Mouse (Mus musculus) hindbrain, embryonic 13.5 days (tissue): ENCODE results near the gene Nav1. TPM values are rescaled to one million over a fixed set of nuclear protein-coding genes. Genes with fewer than 3 reads are reported as not detected.

Experiments used
- ATAC-seq: fragments of 200-750 bp; cut with Nextera tagmentation; 2 replicates; pipeline ENCODE4 v1.8.0; 2017; ENCODE audit warnings: moderate TSS enrichment; ENCODE audit not compliant: low FRiP score
- H3K27ac ChIP-seq: fragments of 300-500 bp; sonication (generic); 2 replicates; pipeline ENCODE4 v1.5.1; 2015; ENCODE audit warnings: inconsistent platforms, mild to moderate bottlenecking, moderate library complexity
- H3K27me3 ChIP-seq: fragments of 300-500 bp; sonication (generic); 2 replicates; pipeline ENCODE4 v1.6.1; 2015; ENCODE audit warnings: mild to moderate bottlenecking, inconsistent platforms
- H3K36me3 ChIP-seq: fragments of 300-500 bp; sonication (generic); 2 replicates; pipeline ENCODE4 v1.6.1; 2015; ENCODE audit warnings: mild to moderate bottlenecking, inconsistent platforms
- H3K4me1 ChIP-seq: fragments of 300-500 bp; sonication (generic); replicated peaks from 2 replicates; pipeline ENCODE4 v1.6.1; 2015; ENCODE audit warnings: inconsistent platforms
- H3K4me2 ChIP-seq: fragments of 300-500 bp; sonication (generic); 2 replicates; pipeline ENCODE4 v1.6.1; 2015; ENCODE audit warnings: inconsistent platforms, mild to moderate bottlenecking, moderate library complexity
- H3K4me3 ChIP-seq: fragments of 300-500 bp; sonication (generic); 2 replicates; pipeline ENCODE4 v1.5.1; 2015; ENCODE audit warnings: mild to moderate bottlenecking, inconsistent platforms
- H3K9ac ChIP-seq: fragments of 300-500 bp; sonication (generic); 2 replicates; pipeline ENCODE4 v1.6.1; 2015; ENCODE audit warnings: mild to moderate bottlenecking, inconsistent platforms
- H3K9me3 ChIP-seq: fragments of 300-500 bp; sonication (generic); 2 replicates; pipeline ENCODE4 v1.6.1; 2016; ENCODE audit warnings: inconsistent platforms
- WGBS: fragments of 180-500 bp; shearing (Covaris S2); methylation state at CpG from one replicate; pipeline ENCODE4 v1.1.7; 2015; 5-methylcytosine and 5-hydroxymethylcytosine counted together
- polyA plus RNA-seq: library from polyadenylated mRNA; unstranded; fragments of >200 nt; fragmentation: Nextera tagmentation; extraction: Ambion mirVana; gene quantifications from 2 replicates; pipeline ENCODE4 v1.2.1, GENCODE M21; 2015

Gene Nav1
- polyA plus RNA-seq, 1 experiment from 2014 or later = 42.6 TPM

DNA sequence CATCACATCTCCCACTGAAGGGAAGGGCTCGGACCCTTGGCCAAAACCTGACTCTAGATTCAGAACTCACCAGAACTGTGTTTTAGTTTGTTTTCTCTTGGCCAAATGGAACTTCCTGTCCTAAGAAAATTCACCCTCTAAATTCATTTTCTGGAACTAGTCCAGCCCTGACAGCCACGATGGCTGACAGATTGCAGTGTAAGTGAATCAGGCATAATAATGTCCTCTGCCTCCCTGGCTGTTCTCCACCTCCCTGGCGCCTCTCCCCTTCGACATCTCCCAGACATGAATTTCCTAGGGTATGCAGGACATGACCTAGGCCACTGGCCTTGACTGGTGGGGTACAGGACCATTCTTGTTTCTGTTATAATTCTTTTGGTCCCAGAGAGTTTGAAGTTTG lies 144.8 kb downstream of the Nav1 start:
- Histone ChIP-seq H3K9me3 (no peaks in the 10 kb centered on the region), H3K4me3 (no peak overlapping the region), H3K4me2 (no peak overlapping the region), H3K27me3 (no peaks in the 10 kb centered on the region), H3K9ac (no peak overlapping the region), H3K36me3 (peaks cover 91% of the 10 kb centered on the region), H3K27ac (no peak overlapping the region), H3K4me1 (no peaks in the 10 kb centered on the region)
- ATAC-seq = no peak
- WGBS = 78% methylated on average over 4 of the region's 4 CpGs

DNA sequence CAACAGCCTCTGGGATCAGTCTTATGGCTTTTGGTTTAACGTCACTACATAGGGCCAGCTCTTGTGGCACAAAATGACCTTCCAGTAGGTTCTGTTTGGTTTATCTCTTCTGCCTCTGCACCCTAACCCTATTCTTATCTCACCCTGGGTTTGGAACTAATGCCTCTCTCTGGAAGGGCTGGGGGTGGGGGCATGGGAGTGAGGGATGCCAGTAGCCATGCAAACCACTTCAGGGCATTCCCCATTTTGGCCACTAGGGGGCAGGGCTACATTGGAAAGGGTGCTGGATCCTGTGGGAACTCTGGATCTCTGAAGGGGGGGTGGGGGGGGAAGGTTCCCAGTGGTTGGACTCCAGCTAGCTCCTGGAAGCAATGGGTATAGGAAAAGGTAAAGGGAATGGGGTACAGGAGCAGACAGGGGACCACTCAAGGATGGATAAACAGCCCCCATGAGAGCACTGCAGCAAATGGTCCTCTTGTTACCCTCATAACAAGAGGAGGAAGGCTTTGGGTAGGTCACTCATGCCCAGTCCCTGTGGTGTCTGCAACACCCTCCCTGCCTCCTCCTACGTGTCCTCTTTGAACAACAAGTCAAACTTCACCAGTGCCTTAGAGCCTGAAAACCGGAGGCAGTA lies 145.9 kb downstream of the Nav1 start:
- H3K4me1 ChIP-seq = no peaks in the 10 kb centered on the region
- H3K27ac ChIP-seq = no peak overlapping the region
- H3K4me3 ChIP-seq = no peak overlapping the region
- H3K27me3 ChIP-seq = no peaks in the 10 kb centered on the region
- peaks cover 91% of the 10 kb centered on the region for H3K36me3 ChIP-seq
- H3K4me2 ChIP-seq = no peak overlapping the region
- peak; percentile 21; the same call in 1 of the 2 replicates for ATAC-seq
- H3K9ac ChIP-seq = no peak overlapping the region
- no peaks in the 10 kb centered on the region for H3K9me3 ChIP-seq
- 84% methylated on average over 3 of the region's 3 CpGs for WGBS

DNA sequence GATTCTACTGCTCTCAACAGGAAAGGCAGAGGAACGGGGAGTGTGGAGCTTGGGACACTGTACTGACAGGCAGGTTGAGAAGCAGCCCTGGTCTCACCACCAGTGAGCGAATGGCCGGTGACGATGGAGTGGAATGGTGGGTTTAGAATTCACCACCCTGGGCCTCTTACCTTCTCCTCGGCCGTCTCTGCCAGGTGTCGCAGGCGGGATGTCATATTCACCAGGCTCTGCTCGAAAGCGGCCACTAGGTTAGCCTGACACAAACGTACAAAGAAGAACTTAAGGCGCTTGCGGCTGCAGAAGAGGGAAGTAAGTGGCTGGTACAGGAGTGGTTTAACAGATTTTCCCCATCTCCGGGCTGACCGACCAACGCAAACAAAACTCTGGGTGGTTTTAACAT lies 146.6 kb downstream of the Nav1 start:
- 94% methylated on average over 16 of the region's 16 CpGs for WGBS

DNA sequence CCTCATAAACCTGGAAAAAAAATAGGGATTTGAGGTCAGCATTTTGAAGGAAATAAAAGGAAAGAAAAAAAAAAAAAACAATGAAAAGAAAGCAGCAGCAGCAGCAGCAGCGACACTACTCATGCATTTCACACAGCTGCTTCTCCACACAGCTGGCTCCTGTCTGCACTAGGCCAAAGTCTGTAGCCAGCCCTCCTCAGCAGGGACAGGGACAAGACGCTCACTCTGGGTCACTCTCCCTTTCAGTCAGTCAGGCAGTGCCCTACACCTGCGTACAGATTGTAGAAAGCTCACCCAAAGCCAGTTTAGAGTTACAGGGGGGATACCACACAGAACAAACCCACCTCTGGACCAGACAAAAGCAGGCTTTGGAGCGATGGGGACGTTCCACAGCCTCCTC lies 149.2 kb downstream of the Nav1 start:
- peaks cover 91% of the 10 kb centered on the region for H3K36me3 ChIP-seq

More for the DNA sequence above, 146.6 kb downstream of the Nav1 start:
- no peak for ATAC-seq
- Histone ChIP-seq H3K36me3 (peaks cover 91% of the 10 kb centered on the region), H3K4me1 (no peaks in the 10 kb centered on the region), H3K4me3 (no peak overlapping the region), H3K27me3 (no peaks in the 10 kb centered on the region), H3K4me2 (no peak overlapping the region), H3K9ac (no peak overlapping the region), H3K9me3 (no peaks in the 10 kb centered on the region), H3K27ac (no peak overlapping the region)

DNA sequence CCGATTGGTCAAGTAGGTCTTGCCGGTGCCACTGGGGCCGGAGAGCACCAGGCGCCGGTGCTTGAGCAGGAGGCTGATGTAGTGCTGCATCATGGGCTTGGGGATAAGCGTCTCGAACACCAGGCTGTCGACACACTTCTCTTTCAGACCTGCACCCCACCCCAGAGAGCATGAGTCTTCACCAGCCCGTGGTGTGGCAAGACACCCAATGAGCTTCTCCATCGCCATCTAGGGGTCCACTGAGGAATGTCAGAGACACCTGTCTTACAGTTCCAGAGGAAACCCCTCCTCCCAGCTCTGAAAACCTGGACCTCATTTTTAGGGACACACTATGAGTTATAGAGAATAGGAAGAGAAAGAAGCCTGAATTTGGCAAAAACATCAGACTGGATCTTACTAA lies 154.8 kb downstream of the Nav1 start:
- H3K4me1 ChIP-seq = no peaks in the 10 kb centered on the region
- no peak overlapping the region for H3K9ac ChIP-seq
- no peak overlapping the region for H3K4me2 ChIP-seq
- H3K27ac ChIP-seq = no peak overlapping the region
- H3K4me3 ChIP-seq = no peak overlapping the region
- 81% methylated on average over 10 of the region's 10 CpGs for WGBS
- peaks cover 89% of the 10 kb centered on the region for H3K36me3 ChIP-seq
- no peak for ATAC-seq
- no peaks in the 10 kb centered on the region for H3K27me3 ChIP-seq
- H3K9me3 ChIP-seq = no peaks in the 10 kb centered on the region

More for the DNA sequence above, 149.2 kb downstream of the Nav1 start:
- Histone ChIP-seq H3K9ac (no peak overlapping the region), H3K27ac (no peak overlapping the region), H3K9me3 (no peaks in the 10 kb centered on the region), H3K4me2 (no peak overlapping the region), H3K27me3 (no peaks in the 10 kb centered on the region), H3K4me1 (no peaks in the 10 kb centered on the region), H3K4me3 (no peak overlapping the region)
- no peak for ATAC-seq
- 88% methylated on average over 5 of the region's 5 CpGs for WGBS

DNA sequence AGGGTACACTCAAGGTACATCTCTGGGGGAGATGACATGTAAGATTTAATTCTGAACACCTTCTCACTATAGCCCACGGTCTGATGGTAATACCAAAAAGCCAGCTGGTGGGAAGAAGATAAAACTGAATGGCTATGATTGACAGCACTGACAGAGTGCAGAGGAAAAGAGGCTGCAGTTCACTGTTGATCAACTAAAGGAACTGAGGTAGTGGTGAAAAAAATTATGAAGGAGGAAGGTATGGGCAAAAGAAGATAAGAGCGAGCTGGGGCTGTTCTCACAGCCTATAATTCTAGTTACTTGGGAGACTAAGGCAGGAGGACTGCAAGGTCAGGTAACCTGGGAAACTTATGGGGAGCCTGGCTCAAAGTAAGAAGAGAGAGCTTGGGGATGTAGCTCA lies 155.7 kb downstream of the Nav1 start:
- Histone ChIP-seq H3K36me3 (peaks cover 83% of the 10 kb centered on the region), H3K4me3 (no peak overlapping the region), H3K4me2 (no peak overlapping the region), H3K9ac (no peak overlapping the region), H3K4me1 (no peaks in the 10 kb centered on the region), H3K9me3 (no peaks in the 10 kb centered on the region), H3K27ac (no peak overlapping the region), H3K27me3 (no peaks in the 10 kb centered on the region)
- ATAC-seq = no peak
- WGBS = 93% methylated on average over 2 of the region's 2 CpGs

DNA sequence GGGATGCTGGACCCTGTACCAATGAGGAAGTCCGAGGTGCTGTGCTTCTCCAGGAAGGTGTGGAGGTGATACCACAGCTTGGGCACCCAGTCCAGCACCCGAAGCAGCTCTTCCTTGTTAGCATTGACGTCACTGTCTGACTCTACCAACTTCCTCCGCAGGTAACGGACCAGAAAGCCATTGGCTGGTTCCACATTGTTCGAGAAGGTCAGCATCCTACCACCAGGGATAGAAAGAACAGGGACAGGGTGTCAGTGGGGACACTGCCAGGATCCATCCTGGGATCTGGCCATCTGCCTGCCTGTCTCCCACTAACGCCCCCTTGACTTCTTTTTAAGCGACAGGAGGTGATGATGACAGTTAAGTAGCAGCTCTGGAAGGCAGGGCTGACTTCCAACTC lies 157.2 kb downstream of the Nav1 start:
- H3K36me3 ChIP-seq = peaks cover 80% of the 10 kb centered on the region
- ATAC-seq = no peak
- no peaks in the 10 kb centered on the region for H3K27me3 ChIP-seq
- H3K27ac ChIP-seq = no peak overlapping the region
- no peak overlapping the region for H3K4me3 ChIP-seq
- H3K4me1 ChIP-seq = no peaks in the 10 kb centered on the region
- no peaks in the 10 kb centered on the region for H3K9me3 ChIP-seq
- H3K4me2 ChIP-seq = no peak overlapping the region
- H3K9ac ChIP-seq = no peak overlapping the region
- 93% methylated on average over 8 of the region's 8 CpGs for WGBS

GRCm38 (mm10) chr1:135448940-135449339 lies 158.2 kb downstream of the Nav1 start:
- H3K27ac ChIP-seq = no peak overlapping the region
- H3K36me3 ChIP-seq = peaks cover 76% of the 10 kb centered on the region
- no peak for ATAC-seq
- H3K9me3 ChIP-seq = no peaks in the 10 kb centered on the region
- H3K9ac ChIP-seq = no peak overlapping the region
- no peak overlapping the region for H3K4me3 ChIP-seq
- no peaks in the 10 kb centered on the region for H3K27me3 ChIP-seq
- no peaks in the 10 kb centered on the region for H3K4me1 ChIP-seq
- no peak overlapping the region for H3K4me2 ChIP-seq
- 96% methylated on average over 5 of the region's 5 CpGs for WGBS

DNA sequence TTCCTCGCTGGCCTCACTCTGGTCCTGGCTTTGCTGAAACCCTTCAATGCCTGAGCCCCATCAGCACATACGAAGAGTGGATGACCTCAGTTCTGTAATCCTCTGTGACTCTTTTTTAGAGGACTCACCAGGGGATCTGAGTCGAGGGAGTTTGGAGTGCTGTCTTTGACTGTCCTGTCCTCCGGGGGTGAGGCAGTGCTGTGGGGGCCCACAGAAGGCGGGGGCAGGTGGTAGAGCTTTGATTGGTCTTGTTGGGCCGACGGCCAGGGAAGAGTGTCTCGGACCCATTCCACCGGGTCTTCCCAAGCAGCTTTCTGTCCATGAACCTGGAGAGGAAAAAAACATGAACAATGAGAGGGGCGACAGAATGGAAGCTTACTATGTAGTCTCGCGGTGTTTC lies 163.6 kb downstream of the Nav1 start:
- H3K9me3 ChIP-seq = no peaks in the 10 kb centered on the region
- H3K27ac ChIP-seq = no peak overlapping the region
- no peaks in the 10 kb centered on the region for H3K4me1 ChIP-seq
- no peak overlapping the region for H3K9ac ChIP-seq
- no peak overlapping the region for H3K4me2 ChIP-seq
- 92% methylated on average over 12 of the region's 12 CpGs for WGBS
- H3K36me3 ChIP-seq = peaks cover 77% of the 10 kb centered on the region
- no peaks in the 10 kb centered on the region for H3K27me3 ChIP-seq
- no peak overlapping the region for H3K4me3 ChIP-seq
- no peak for ATAC-seq

GRCm38 (mm10) chr1:135441861-135442260 lies 165.2 kb downstream of the Nav1 start:
- no peak for ATAC-seq
- H3K4me3 ChIP-seq = no peak overlapping the region
- peaks cover 86% of the 10 kb centered on the region for H3K36me3 ChIP-seq
- no peak overlapping the region for H3K27ac ChIP-seq
- H3K9me3 ChIP-seq = no peaks in the 10 kb centered on the region
- no peaks in the 10 kb centered on the region for H3K4me1 ChIP-seq
- no peak overlapping the region for H3K4me2 ChIP-seq
- H3K27me3 ChIP-seq = no peaks in the 10 kb centered on the region
- 91% methylated on average over 3 of the region's 3 CpGs for WGBS
- H3K9ac ChIP-seq = no peak overlapping the region

DNA sequence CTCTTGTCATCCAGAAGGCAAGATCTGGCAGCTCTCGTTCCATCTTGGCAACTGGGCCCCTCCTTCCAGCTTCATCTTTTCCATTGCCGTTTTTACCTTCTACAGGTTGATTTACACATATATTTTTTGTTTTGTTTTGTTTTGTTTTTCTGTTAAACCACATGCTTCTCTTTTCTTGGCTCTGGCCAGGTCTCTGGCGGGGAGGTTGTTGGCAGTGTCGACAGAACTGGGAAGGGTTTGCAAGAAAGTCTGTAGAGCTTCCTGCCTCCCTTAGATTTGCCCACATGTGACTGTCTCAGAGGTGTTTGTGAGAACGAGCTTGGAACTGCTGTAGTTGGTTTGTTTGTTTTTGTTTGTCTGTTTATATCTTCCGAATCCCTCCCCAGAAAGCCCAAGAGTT lies 166.1 kb downstream of the Nav1 start:
- Histone ChIP-seq H3K27me3 (no peaks in the 10 kb centered on the region), H3K4me2 (no peak overlapping the region), H3K9me3 (no peaks in the 10 kb centered on the region), H3K4me1 (no peaks in the 10 kb centered on the region), H3K4me3 (no peak overlapping the region), H3K36me3 (peaks cover 80% of the 10 kb centered on the region), H3K27ac (no peak overlapping the region), H3K9ac (no peak overlapping the region)
- 94% methylated on average over 6 of the region's 6 CpGs for WGBS
- ATAC-seq = no peak

GRCm38 (mm10) chr1:135438801-135439200 lies 168.3 kb downstream of the Nav1 start:
- ATAC-seq = no peak
- 86% methylated on average over 6 of the region's 6 CpGs for WGBS

GRCm38 (mm10) chr1:135435823-135436222 lies 171.3 kb downstream of the Nav1 start:
- no peaks in the 10 kb centered on the region for H3K9me3 ChIP-seq
- no peak overlapping the region for H3K4me2 ChIP-seq
- peaks cover 8% of the 10 kb centered on the region for H3K4me1 ChIP-seq
- no peak overlapping the region for H3K4me3 ChIP-seq
- WGBS = 49% methylated on average over 2 of the region's 2 CpGs
- H3K36me3 ChIP-seq = peaks cover 36% of the 10 kb centered on the region
- H3K9ac ChIP-seq = no peak overlapping the region
- H3K27ac ChIP-seq = no peak overlapping the region
- ATAC-seq = no peak
- no peaks in the 10 kb centered on the region for H3K27me3 ChIP-seq

More at GRCm38 (mm10) chr1:135438801-135439200, 168.3 kb downstream of the Nav1 start:
- Histone ChIP-seq H3K27me3 (no peaks in the 10 kb centered on the region), H3K36me3 (peaks cover 65% of the 10 kb centered on the region), H3K4me3 (no peak overlapping the region), H3K4me1 (no peaks in the 10 kb centered on the region), H3K4me2 (no peak overlapping the region), H3K9me3 (no peaks in the 10 kb centered on the region), H3K27ac (no peak overlapping the region), H3K9ac (no peak overlapping the region)
